Mouse (Mus musculus): ENCODE measurements at regions not wholly inside any gene's neighbourhood (a gene's known extent, or its start where the extent isn't known, plus 50 kb on each side); places are given as distances from the start of the nearest gene placed in this dataset.

GRCm38 (mm10) chr10:125798678-125799077 is 167.3 kb upstream of the Lrig3 start:
- Histone ChIP-seq H3K4me2 (peak overlapping the region; percentile 42; the same call in 1 of the 2 replicates), H3K9ac (no peak overlapping the region), H3K27me3 (replicated peaks) (0 out of 2 replicates have a peak, but pooled peaks cover 4% of the 10 kb centered on the region)

GRCm38 (mm10) chr10:125800572-125801114 is 165.3 kb upstream of the Lrig3 start:
- Histone ChIP-seq H3K4me3 (no peak overlapping the region), H3K27ac (replicated peaks) (no peak overlapping the region), H3K9me3 (no peaks in the 10 kb centered on the region), H3K4me1 (peaks cover 3% of the 10 kb centered on the region; the same call in 1 of the 2 replicates), H3K36me3 (no peaks in the 10 kb centered on the region), H3K27me3 (replicated peaks) (0 out of 2 replicates have a peak, but pooled peaks cover 4% of the 10 kb centered on the region), H3K4me2 (no peak overlapping the region), H3K9ac (no peak overlapping the region)
- ATAC-seq (ENCODE audit: extremely low read depth, insufficient number of reproducible peaks, low FRiP score, low TSS enrichment), result no peak
- 70% methylated on average over 2 of the region's 2 CpGs for WGBS

More at GRCm38 (mm10) chr10:125798678-125799077, 167.3 kb upstream of the Lrig3 start:
- no peak overlapping the region for H3K27ac ChIP-seq (replicated peaks)
- no peaks in the 10 kb centered on the region for H3K9me3 ChIP-seq
- WGBS, result 13% methylated on average over 13 of the region's 13 CpGs
- H3K36me3 ChIP-seq, result no peaks in the 10 kb centered on the region
- peak overlapping the region; percentile 16; the same call in 1 of the 2 replicates for H3K4me3 ChIP-seq
- peaks cover 3% of the 10 kb centered on the region; the same call in 1 of the 2 replicates for H3K4me1 ChIP-seq
- ATAC-seq (ENCODE audit: extremely low read depth, insufficient number of reproducible peaks, low FRiP score, low TSS enrichment), result no peak

DNA sequence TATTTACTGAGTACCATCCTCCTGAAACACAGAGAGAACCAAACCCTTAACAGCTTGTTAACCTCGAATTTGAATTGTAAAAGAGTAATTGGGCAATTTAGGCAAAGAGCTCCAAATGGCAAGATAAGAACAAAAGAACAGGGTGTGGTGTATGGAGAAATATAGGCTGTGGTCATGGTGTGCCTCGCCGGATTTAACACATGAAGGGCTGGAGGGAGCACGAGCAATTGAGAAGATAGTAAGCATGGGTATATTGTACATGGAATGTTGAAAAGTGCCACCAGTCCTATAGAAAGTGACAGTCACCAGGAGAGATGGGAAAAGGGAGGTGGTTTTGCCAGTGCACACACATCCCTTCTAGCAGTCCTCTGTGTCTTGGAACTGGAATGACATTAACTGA is 164.5 kb upstream of the Lrig3 start:
- Histone ChIP-seq H3K4me3 (no peak overlapping the region), H3K27me3 (replicated peaks) (0 out of 2 replicates have a peak, but pooled peaks cover 4% of the 10 kb centered on the region), H3K27ac (replicated peaks) (no peak overlapping the region), H3K36me3 (no peaks in the 10 kb centered on the region), H3K9ac (no peak overlapping the region), H3K9me3 (no peaks in the 10 kb centered on the region), H3K4me2 (no peak overlapping the region), H3K4me1 (peaks cover 3% of the 10 kb centered on the region; the same call in 1 of the 2 replicates)
- no peak for ATAC-seq (ENCODE audit: extremely low read depth, insufficient number of reproducible peaks, low FRiP score, low TSS enrichment)
- WGBS, result 61% methylated on average over 4 of the region's 4 CpGs

DNA sequence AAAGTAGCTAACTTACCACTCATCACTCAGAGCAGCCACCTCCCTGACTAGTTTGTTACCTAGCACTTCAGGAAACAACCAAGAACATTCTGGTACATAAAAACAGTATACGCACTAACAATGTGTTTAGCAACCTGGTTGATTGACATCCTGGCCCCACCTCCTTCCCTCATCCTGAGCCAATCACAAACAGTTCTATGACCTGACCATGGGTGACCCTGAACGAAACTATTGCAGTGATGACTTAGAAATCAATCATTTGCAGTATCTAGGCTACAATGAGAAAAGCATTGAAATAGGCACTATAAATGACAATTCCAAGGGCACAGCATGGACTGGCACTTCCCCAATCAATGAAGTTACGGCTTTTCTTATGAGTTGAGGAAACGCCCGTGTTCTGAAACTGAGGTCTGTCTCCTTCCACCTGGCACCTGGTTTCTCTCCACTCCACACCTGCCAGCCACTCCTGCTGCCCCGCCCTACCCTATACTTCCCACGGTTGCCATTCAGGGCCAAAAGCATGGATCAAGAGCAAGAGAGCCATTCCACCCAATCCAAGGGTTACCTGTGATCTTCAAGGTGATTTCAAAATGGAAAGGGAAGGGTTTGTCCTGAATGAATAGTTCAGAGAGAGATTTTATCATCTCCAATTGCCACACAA is 162.9 kb upstream of the Lrig3 start:
- Histone ChIP-seq H3K27me3 (replicated peaks) (no peaks in the 10 kb centered on the region), H3K4me3 (no peak overlapping the region), H3K27ac (replicated peaks) (no peak overlapping the region), H3K9ac (no peak overlapping the region), H3K4me2 (no peak overlapping the region), H3K36me3 (no peaks in the 10 kb centered on the region), H3K4me1 (peaks cover 3% of the 10 kb centered on the region; the same call in 1 of the 2 replicates), H3K9me3 (no peaks in the 10 kb centered on the region)
- ATAC-seq (ENCODE audit: extremely low read depth, insufficient number of reproducible peaks, low FRiP score, low TSS enrichment), result no peak
- WGBS, result 79% methylated on average over 7 of the region's 7 CpGs

GRCm38 (mm10) chr10:125809763-125810361 is 156.1 kb upstream of the Lrig3 start:
- no peak overlapping the region for H3K9ac ChIP-seq
- no peaks in the 10 kb centered on the region for H3K27me3 ChIP-seq (replicated peaks)
- H3K4me3 ChIP-seq, result no peak overlapping the region
- ATAC-seq (ENCODE audit: extremely low read depth, insufficient number of reproducible peaks, low FRiP score, low TSS enrichment), result no peak
- no peaks in the 10 kb centered on the region for H3K9me3 ChIP-seq
- WGBS, result 77% methylated on average over 8 of the region's 8 CpGs
- H3K4me2 ChIP-seq, result no peak overlapping the region
- no peak overlapping the region for H3K27ac ChIP-seq (replicated peaks)
- no peaks in the 10 kb centered on the region for H3K4me1 ChIP-seq
- H3K36me3 ChIP-seq, result no peaks in the 10 kb centered on the region

DNA sequence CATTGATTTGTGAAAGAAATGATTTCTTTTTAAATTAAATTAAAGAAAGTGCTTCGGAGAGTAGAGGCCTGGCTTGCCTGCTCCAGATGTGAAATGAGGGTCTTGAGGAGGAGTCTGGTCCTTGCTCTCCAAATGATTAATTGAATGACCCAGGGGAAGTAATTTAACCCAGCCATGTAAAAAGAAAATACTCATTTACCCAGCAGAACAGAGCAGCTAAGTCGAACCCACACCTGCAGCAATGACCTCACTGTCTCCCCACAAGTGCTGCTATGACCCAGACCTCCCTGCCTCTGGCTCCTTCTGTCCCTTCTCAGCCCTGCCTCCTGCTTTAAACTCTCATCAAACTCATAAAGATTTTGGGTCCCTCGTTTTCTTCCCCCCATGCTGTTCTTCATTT is 155.4 kb upstream of the Lrig3 start:
- Histone ChIP-seq H3K4me1 (no peaks in the 10 kb centered on the region), H3K36me3 (no peaks in the 10 kb centered on the region), H3K9ac (no peak overlapping the region), H3K27me3 (replicated peaks) (no peaks in the 10 kb centered on the region), H3K4me3 (no peak overlapping the region), H3K27ac (replicated peaks) (no peak overlapping the region), H3K9me3 (no peaks in the 10 kb centered on the region), H3K4me2 (no peak overlapping the region)
- 58% methylated on average over 3 of the region's 3 CpGs for WGBS
- no peak for ATAC-seq (ENCODE audit: extremely low read depth, insufficient number of reproducible peaks, low FRiP score, low TSS enrichment)

- Histone ChIP-seq H3K9ac (no peak overlapping the region), H3K4me2 (no peak overlapping the region), H3K9me3 (no peaks in the 10 kb centered on the region), H3K4me1 (no peaks in the 10 kb centered on the region), H3K4me3 (no peak overlapping the region), H3K27ac (replicated peaks) (no peak overlapping the region), H3K27me3 (replicated peaks) (no peaks in the 10 kb centered on the region), H3K36me3 (no peaks in the 10 kb centered on the region)
- no peak for ATAC-seq (ENCODE audit: extremely low read depth, insufficient number of reproducible peaks, low FRiP score, low TSS enrichment)
- 62% methylated on average over 7 of the region's 7 CpGs for WGBS
Measured at GRCm38 (mm10) chr10:125814191-125814887, 151.6 kb upstream of the Lrig3 start.

DNA sequence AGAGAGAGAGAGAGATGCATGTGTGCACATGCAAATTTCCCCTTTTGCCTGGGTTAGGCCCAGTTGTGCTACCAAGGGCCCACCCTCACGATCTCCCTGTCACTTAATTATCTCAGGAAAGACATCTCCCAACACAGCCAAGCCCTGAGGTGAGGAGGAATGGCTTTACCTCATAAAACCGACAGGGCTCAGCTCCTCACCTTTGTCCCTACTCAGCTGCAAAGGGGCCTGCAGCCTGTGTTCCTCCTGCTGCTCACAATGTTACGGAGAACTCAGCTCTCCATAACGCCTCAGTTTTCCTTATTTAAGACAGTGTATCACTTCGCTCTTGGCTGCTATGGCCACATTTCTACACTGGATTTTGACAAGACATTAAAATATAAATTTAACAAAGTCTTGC is 133.8 kb upstream of the Lrig3 start:
- Histone ChIP-seq H3K4me2 (no peak overlapping the region), H3K27me3 (replicated peaks) (no peaks in the 10 kb centered on the region), H3K4me1 (no peaks in the 10 kb centered on the region), H3K9me3 (no peaks in the 10 kb centered on the region), H3K4me3 (no peak overlapping the region), H3K36me3 (no peaks in the 10 kb centered on the region), H3K27ac (replicated peaks) (no peak overlapping the region), H3K9ac (no peak overlapping the region)
- no peak for ATAC-seq (ENCODE audit: extremely low read depth, insufficient number of reproducible peaks, low FRiP score, low TSS enrichment)
- 52% methylated on average over 5 of the region's 5 CpGs for WGBS

- Histone ChIP-seq H3K4me3 (no peak overlapping the region), H3K36me3 (no peaks in the 10 kb centered on the region), H3K9ac (no peak overlapping the region), H3K4me1 (no peaks in the 10 kb centered on the region), H3K27ac (replicated peaks) (no peak overlapping the region), H3K9me3 (no peaks in the 10 kb centered on the region), H3K27me3 (replicated peaks) (no peaks in the 10 kb centered on the region), H3K4me2 (no peak overlapping the region)
- 74% methylated on average over 7 of the region's 7 CpGs for WGBS
- ATAC-seq (ENCODE audit: extremely low read depth, insufficient number of reproducible peaks, low FRiP score, low TSS enrichment), result no peak
Measured at GRCm38 (mm10) chr10:125832764-125833163, 133.2 kb upstream of the Lrig3 start.

DNA sequence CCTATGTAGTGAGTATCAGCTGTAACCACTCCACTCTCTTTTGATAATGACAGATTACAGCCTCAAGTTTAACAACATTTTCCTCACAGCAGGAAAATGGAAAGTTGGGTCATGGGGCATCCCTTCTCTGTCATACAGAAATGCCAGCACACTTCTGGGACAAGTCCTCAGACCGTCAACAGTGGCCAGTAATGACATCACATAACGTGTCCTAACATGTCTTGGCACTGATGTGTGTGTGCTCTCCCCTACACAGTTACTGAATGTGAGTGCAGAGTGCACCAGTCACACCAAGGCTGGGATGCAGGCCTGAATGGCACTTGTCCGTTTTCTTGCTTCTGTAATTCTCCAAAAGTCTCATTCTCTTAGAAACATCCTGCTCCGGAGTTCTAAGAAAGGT is 132.0 kb upstream of the Lrig3 start:
- no peak for ATAC-seq (ENCODE audit: extremely low read depth, insufficient number of reproducible peaks, low FRiP score, low TSS enrichment)
- H3K27ac ChIP-seq (replicated peaks), result no peak overlapping the region
- H3K9ac ChIP-seq, result no peak overlapping the region
- WGBS, result 64% methylated on average over 4 of the region's 4 CpGs
- no peaks in the 10 kb centered on the region for H3K9me3 ChIP-seq
- H3K4me2 ChIP-seq, result no peak overlapping the region
- H3K36me3 ChIP-seq, result no peaks in the 10 kb centered on the region
- H3K4me1 ChIP-seq, result no peaks in the 10 kb centered on the region
- H3K4me3 ChIP-seq, result no peak overlapping the region
- H3K27me3 ChIP-seq (replicated peaks), result peaks cover 8% of the 10 kb centered on the region; the same call in 1 of the 2 replicates

DNA sequence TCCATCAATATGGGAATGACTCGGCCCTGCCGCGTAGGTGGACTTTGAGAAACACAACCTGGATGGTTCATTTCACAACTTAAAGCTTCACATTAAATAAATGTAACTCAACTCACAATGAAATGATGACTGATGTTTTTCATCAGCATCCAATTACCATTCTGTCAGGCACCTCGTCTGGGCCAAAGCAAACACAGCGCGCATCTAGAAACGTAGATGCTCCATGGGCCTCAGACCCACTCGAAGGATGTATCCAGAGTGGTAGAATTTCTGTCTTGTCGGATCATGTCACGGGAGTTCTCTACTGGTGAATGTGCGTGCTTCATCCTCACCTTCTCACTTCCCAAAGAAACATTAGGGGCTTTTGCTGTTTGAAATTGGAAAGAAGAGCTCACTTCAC is 127.0 kb upstream of the Lrig3 start:
- ATAC-seq (ENCODE audit: extremely low read depth, insufficient number of reproducible peaks, low FRiP score, low TSS enrichment), result no peak
- Histone ChIP-seq H3K36me3 (no peaks in the 10 kb centered on the region), H3K27me3 (replicated peaks) (peaks cover 27% of the 10 kb centered on the region; the same call in 1 of the 2 replicates), H3K9ac (no peak overlapping the region), H3K9me3 (no peaks in the 10 kb centered on the region), H3K4me3 (no peak overlapping the region), H3K27ac (replicated peaks) (no peak overlapping the region), H3K4me1 (peaks cover 5% of the 10 kb centered on the region; the same call in 1 of the 2 replicates), H3K4me2 (no peak overlapping the region)
- 52% methylated on average over 11 of the region's 11 CpGs for WGBS

Data from heart, embryonic 13.5 days (tissue).